Mouse (Mus musculus) C2C12 (cell line): ENCODE data around the gene Ift140.

ENCODE experiments used
- CTCF ChIP-seq: IDR thresholded peaks from one replicate; pipeline ENCODE4 v1.5.1; 2011; ENCODE audit not compliant: control insufficient read depth, insufficient read depth, insufficient read length
- USF1 ChIP-seq: IDR thresholded peaks from one replicate; pipeline ENCODE4 v1.6.1; 2011; ENCODE audit warnings: low read depth, mild to moderate bottlenecking, control low read depth, moderate library complexity

DNA sequence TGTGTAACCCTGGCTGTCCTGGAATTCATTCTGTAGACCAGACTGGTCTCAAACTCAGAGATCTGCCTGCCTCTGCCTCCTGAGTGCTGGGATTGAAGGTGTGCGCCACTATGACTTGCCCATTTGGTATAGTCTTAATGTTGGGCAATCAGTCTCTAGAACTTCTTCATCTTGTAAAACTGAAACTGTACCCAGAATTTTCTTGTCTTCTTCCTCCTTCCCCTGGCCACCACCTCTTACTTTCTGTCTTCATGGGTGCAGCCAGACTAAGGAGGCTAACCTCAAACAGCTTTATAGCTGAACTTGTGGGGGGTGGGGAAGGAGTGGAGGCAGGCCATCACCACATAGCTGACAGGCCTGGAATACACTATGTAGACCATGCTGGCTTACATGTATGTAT is 122.9 kb downstream of the Ift140 start:
- TF ChIP-seq USF1, result no peak
- no peak for TF ChIP-seq CTCF
